Mouse (Mus musculus): ENCODE data around the gene Abcb9. TPM values are rescaled to one million over a fixed set of nuclear protein-coding genes. Genes with fewer than 3 reads are reported as not detected.

The Abcb9 gene
- total RNA-seq, 2 experiments from 2014 or later = 3.5 to 5.2 TPM

DNA sequence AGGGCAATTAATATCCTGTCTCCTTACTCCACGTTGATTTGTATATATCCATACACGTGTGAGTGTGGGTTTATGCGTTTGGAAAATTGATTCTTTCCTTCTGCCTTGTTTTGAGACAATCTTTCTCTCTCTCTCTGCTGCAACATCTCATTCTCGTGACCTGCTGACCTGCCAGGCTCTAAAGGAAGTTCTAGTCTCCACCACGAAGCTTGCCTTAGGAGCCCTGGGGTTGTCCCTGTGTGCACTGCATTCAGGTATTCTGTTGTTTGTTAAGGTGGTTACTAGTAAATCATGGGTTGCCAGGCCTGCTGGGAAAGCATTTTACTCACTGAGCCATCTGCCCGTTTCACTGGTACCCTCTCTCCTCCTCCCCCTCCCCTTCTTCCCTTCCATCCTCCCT, 59.3 kb downstream of the Abcb9 start:
- ATAC-seq (replicated peaks; ENCODE audit: low FRiP score, low TSS enrichment, poor library complexity, severe bottlenecking) = no peak

- ATAC-seq (replicated peaks; ENCODE audit: low FRiP score, low TSS enrichment, poor library complexity, severe bottlenecking) = no peak
Measured at GRCm38 (mm10) chr5:124035806-124036205, 59.8 kb downstream of the Abcb9 start.

DNA sequence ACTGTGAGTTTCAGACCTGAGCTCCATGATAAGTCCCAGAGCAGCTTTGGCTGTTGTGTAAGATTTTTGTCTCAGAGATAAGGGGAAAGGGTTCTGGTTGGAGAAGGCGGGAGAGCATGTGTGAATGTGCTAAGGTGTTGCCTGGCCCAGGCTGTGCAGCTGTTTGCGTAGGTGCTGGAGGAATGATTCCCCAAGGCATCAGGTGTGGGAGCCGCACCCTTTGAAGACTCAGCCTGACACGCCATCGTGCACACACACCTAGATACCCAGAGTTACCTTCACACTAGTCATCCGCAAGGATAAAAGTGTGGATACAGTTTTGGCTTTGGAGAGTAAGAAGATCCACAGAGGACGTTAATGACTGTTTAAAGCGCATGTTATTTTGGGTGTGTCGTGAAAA, 60.2 kb downstream of the Abcb9 start:
- ATAC-seq (replicated peaks; ENCODE audit: low FRiP score, low TSS enrichment, poor library complexity, severe bottlenecking) = no peak

DNA sequence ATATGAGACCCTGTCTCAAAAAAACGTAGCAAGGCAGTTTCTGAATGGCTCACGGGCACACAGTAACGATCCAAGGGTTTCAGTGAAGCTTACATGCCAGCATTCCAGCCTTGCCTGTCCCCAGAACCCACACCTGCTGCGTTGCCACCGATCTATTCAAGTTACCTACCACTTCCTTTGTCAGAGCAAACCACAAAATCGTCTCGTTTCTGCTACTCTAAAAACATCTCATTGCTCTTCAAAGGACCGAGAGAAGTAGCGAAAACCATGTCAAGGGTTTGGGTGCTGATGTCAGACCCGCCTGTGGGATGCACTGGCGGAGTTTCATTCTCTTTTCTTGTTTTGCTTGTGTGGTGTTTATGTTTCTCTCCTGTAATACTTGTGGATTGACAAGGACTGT, 61.1 kb downstream of the Abcb9 start:
- ATAC-seq (replicated peaks; ENCODE audit: low FRiP score, low TSS enrichment, poor library complexity, severe bottlenecking) = no peak

- peak; percentile 58 for ATAC-seq (replicated peaks; ENCODE audit: low FRiP score, low TSS enrichment, poor library complexity, severe bottlenecking)
Measured at GRCm38 (mm10) chr5:124032001-124032508, 63.5 kb downstream of the Abcb9 start, which contains the start of gene Vps37b. Gene Vps37b, minus strand, starts transcription at chr5:124032270.

DNA sequence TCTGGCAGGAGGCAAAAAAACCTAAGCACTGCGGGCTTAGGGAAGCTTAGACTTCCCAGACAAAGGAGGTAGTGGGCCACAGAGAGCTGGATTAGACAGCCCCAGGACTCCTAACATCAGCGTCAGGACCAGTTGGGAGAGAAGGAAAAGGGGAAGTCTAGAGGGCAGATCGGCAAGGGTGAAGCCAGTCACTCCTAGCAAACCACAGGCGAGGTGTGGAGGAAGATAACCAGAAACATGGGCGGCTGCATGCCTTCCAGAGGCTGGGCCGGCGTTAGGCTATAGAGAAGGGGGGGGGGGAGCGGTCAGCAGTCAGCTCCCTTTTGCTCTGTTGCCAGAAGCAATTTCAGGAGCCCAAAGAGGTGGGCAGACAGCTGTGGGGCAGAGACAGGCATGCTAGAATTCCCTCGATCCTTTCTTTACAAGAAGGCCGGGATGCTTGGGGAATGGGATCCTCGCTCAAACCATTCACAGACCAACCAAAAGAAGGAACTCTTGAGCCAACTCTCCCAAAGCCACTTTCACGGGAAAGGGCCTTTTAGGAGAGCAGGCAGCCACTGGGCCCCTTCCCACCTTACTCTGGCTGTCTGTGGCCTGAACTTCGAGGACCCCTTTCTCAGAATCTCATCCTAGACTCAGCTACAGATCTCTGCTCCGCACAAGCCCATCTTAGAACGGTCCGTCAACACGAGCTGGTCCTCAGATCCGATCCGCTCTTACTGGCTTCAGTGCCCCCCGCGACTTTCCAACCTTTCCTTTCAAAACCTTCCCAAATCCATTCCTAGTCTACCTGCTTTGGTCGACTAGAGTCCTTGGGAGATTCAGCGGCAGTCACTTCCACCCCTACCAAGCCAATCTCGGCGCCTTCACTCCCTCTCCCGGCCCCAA, 64.3 kb downstream of the Abcb9 start:
- ATAC-seq (replicated peaks; ENCODE audit: low FRiP score, low TSS enrichment, poor library complexity, severe bottlenecking) = peak; percentile 75

- ATAC-seq (replicated peaks; ENCODE audit: low FRiP score, low TSS enrichment, poor library complexity, severe bottlenecking) = no peak
Measured at GRCm38 (mm10) chr5:124030386-124031067, 65.1 kb downstream of the Abcb9 start.

DNA sequence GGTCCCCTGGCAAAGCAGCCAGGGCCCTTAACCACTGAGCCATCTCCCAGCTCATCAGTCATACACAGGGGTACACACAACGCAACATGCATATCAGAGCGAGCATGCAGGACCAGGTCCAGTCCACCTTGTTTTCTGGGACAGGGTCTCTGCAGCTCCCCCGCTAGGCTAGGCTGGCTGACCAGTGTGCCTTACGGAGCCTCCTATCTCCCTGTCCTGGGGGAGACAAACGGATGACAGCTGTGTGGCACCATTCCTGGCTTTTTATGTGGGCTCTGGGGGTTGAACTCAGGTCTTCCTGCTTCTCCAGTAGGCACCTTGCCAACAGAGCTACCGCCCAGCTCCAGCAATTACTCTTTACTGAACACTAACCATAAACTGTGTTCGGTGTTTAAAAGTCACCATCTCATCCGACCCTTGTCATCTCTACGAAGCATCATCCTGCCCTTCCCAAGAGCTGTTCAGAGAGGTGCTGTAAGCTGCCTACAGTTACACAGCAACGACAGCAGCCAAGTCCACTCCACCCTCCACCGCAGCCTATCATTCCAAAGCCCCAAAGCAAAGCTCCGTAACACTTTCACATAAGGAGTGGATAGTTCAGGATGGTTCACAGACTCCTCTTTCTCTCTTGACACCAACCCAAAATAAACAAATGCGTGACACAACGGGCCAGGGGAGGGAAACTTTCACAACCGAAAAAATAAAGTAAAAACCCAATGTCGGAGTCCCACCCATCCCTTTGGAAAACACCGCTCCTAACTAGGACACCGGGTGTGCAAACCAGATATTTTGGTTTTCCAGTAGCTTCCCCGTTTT, 66.2 kb downstream of the Abcb9 start:
- no peak for ATAC-seq (replicated peaks; ENCODE audit: low FRiP score, low TSS enrichment, poor library complexity, severe bottlenecking)

GRCm38 (mm10) chr5:124028680-124029079, 66.9 kb downstream of the Abcb9 start:
- ATAC-seq (replicated peaks; ENCODE audit: low FRiP score, low TSS enrichment, poor library complexity, severe bottlenecking) = no peak

- peak; percentile 38 for ATAC-seq (replicated peaks; ENCODE audit: low FRiP score, low TSS enrichment, poor library complexity, severe bottlenecking)
Measured at GRCm38 (mm10) chr5:124027702-124028470, 67.7 kb downstream of the Abcb9 start.

DNA sequence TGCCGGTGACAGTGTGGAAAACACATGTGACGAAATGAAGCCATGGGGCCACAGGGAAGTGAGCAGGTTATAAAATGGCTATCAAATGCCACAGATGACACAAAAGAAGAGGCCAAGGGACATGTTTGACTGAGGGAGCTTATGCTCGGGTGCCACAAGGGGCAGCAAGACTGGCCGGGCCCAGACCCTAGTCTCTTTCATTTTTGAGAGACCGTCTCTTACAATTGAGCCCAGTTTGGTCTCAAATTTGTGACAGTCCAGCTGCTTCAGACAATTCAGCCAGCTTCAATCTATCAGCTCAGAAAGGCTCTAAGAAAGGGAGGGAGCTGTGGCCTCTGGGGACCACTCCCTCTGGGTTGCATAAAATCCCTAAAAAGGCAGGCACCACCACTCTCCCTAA, 69.0 kb downstream of the Abcb9 start:
- no peak for ATAC-seq (replicated peaks; ENCODE audit: low FRiP score, low TSS enrichment, poor library complexity, severe bottlenecking)

DNA sequence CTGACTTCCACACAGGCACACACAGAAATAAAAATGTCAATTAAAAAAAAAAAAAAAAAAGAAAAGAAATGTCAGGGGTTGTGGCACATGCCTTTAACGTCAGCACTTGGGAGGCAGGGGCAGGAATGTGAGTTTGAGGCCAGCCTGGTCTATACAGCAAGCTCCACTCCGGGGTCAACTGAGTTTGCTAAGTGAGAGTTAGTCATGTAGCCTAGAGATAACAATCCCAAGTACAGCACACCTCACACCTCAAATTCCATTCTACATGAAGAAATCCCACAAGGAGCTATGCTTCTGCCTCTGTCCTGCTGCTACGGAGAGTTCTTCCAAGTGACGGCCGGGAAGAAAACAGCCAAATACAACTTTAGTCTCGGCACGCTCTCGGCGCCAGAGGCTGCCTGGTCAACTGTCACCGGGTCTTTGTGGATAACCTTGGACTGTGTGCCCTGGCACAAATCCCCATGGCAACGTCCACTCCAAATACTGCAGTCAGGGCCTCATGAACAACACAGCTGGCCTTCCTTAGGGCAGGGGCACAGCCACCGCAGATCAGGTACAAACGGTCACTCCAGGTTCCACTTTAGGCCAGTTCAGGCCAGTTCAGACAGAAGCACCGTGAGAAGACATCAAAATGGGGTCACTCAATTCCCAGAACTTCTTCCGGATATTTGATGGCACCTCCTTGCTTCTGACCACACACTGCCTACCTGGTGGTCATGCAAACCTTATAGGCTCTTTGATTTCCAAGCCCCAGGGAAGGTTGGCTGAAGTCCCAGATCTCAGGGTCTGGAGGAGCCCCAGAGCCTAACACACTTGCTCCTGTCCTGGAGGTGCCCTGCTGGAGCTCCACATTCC, 69.8 kb downstream of the Abcb9 start:
- no peak for ATAC-seq (replicated peaks; ENCODE audit: low FRiP score, low TSS enrichment, poor library complexity, severe bottlenecking)

GRCm38 (mm10) chr5:124025146-124025545, 70.5 kb downstream of the Abcb9 start:
- ATAC-seq (replicated peaks; ENCODE audit: low FRiP score, low TSS enrichment, poor library complexity, severe bottlenecking) = no peak

- ATAC-seq (replicated peaks; ENCODE audit: low FRiP score, low TSS enrichment, poor library complexity, severe bottlenecking) = no peak
Measured at GRCm38 (mm10) chr5:124024677-124025076, 70.9 kb downstream of the Abcb9 start.

DNA sequence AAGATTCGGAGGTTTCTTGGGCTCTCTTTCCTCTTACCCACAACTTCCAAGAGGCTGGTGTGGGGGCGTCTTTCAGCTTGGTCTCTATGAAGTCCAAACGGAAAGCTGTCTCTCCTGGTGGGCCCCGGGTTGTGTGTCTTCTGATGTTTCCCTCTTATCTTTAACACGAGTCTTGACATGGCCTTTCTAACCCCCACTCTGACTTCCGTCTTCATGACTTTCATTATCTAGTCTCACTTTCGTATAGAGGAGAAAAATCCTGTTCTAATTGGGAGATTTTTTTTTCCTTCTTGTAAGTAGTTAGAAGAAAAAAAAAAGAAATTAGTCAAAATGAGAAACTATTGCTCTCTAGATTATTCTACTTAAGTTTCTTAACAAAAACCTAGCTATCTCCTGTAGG, 73.2 kb downstream of the Abcb9 start:
- no peak for ATAC-seq (replicated peaks; ENCODE audit: low FRiP score, low TSS enrichment, poor library complexity, severe bottlenecking)

- no peak for ATAC-seq (replicated peaks; ENCODE audit: low FRiP score, low TSS enrichment, poor library complexity, severe bottlenecking)
Measured at GRCm38 (mm10) chr5:124021701-124022100, 73.9 kb downstream of the Abcb9 start.

- ATAC-seq (replicated peaks; ENCODE audit: low FRiP score, low TSS enrichment, poor library complexity, severe bottlenecking) = no peak
Measured at GRCm38 (mm10) chr5:124021148-124021547, 74.5 kb downstream of the Abcb9 start.

All from megakaryocyte-erythroid progenitor cell, adult 5-6 weeks (primary cell).